Mouse (Mus musculus): Measurements from ENCODE around the gene Frmd4a.

DNA sequence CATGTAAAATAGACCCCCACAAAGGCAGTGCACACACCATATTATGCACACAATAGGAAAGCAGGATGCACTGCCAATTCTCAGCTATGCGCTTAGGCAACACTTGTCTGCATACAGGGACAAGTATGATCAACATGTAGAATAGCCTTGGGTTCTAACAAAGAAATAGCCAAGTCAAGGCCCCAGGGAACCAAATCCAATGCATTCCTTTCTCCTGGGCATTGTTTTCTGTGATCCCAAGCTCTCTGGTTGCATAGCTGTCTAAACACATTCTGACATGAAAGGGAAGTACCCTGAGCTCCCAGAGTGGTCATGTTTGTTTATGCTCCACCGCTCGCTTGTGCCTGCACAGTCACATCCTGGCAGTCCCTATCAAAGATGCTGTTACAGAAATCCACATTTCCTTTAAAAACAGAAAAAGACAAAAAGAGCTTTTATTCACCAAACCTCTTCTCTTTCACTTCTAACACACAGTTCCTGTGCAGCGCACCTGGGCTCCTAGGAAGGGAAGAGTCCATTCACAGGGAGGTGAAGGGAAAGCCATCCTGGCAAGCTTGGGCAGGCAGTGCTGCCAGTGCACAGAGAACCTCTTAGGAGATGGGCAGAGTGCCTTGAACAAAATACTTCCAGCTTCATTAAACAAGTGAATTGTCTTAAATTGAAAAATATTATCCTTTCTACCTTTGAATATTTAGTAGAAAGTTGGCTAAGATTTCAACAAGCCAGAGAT lies 124.9 kb downstream of the Frmd4a start:
- TF ChIP-seq CTCF (IDR thresholded peaks at IDR 0.05; ENCODE audit: low read depth) (no peak), EP300 (IDR thresholded peaks at IDR 0.05; ENCODE audit: low read depth) (no peak)

All from heart, postnatal 0 days (tissue).